Mouse (Mus musculus) heart, embryonic 14.5 days (tissue): ENCODE data around the gene Bcr. TPM values are rescaled to one million over a fixed set of nuclear protein-coding genes. Genes with fewer than 3 reads are reported as not detected.

Experiments
- ATAC-seq: fragments of 200-750 bp; cut with Nextera tagmentation; 2 replicates; pipeline ENCODE4 v1.8.0; 2017; ENCODE audit warnings: low read depth, moderate TSS enrichment; ENCODE audit not compliant: insufficient number of reproducible peaks, insufficient read depth, low FRiP score
- H3K27ac ChIP-seq, 2 experiments: fragments of 200-500 bp in 1 of 2; fragments of 300-500 bp in 1 of 2; sonication (generic) in 1 of 2; replicated peaks in 1 of 2; 2 replicates each; pipeline ENCODE4 v1.5.1; 2012 to 2014; ENCODE audit warnings: low read depth in 2 of 2, low read length in 2 of 2, control low read depth in 1 of 2, mild to moderate bottlenecking in 1 of 2, mixed read lengths in 1 of 2; ENCODE audit not compliant: control insufficient read depth in 1 of 2, insufficient read depth in 1 of 2
- H3K27me3 ChIP-seq: fragments of 300-500 bp; sonication (generic); 2 replicates; pipeline ENCODE4 v1.6.1; 2014; ENCODE audit warnings: mild to moderate bottlenecking, low read length, control low read depth; ENCODE audit not compliant: control insufficient read depth, insufficient read depth
- H3K36me3 ChIP-seq: fragments of 300-500 bp; sonication (generic); 2 replicates; pipeline ENCODE4 v1.6.1; 2014; ENCODE audit warnings: mild to moderate bottlenecking, control low read depth, low read length, mixed read lengths; ENCODE audit not compliant: control insufficient read depth, insufficient read depth
- H3K4me1 ChIP-seq, 2 experiments: fragments of 200-500 bp in 1 of 2; fragments of 300-500 bp in 1 of 2; sonication (generic) in 1 of 2; 2 replicates each; pipeline ENCODE4 v1.6.1; 2012 to 2014; ENCODE audit warnings: low read length in 2 of 2, control low read depth in 1 of 2, mixed read lengths in 1 of 2; ENCODE audit not compliant: control insufficient read depth in 2 of 2, insufficient read depth in 2 of 2
- H3K4me2 ChIP-seq: fragments of 300-500 bp; sonication (generic); 2 replicates; pipeline ENCODE4 v1.6.1; 2014; ENCODE audit warnings: mild to moderate bottlenecking, low read length
- H3K4me3 ChIP-seq, 2 experiments: fragments of 200-500 bp in 1 of 2; fragments of 300-500 bp in 1 of 2; sonication (generic) in 1 of 2; 2 replicates each; pipeline ENCODE4 v1.5.1; 2012 to 2014; ENCODE audit warnings: low read length in 2 of 2, mild to moderate bottlenecking in 2 of 2, control low read depth in 1 of 2, low read depth in 1 of 2, moderate library complexity in 1 of 2; ENCODE audit not compliant: control insufficient read depth in 1 of 2, insufficient read depth in 1 of 2
- H3K9ac ChIP-seq: fragments of 300-500 bp; sonication (generic); 2 replicates; pipeline ENCODE4 v1.6.1; 2014; ENCODE audit warnings: mild to moderate bottlenecking, low read length
- H3K9me3 ChIP-seq: fragments of 300-500 bp; sonication (generic); 2 replicates; pipeline ENCODE4 v1.6.1; 2016; ENCODE audit warnings: low read length, control low read depth; ENCODE audit not compliant: control insufficient read depth
- WGBS: fragments of 180-500 bp; shearing (Covaris S2); extraction: QIAGEN DNeasy Blood & Tissue Kit; methylation state at CpG from one replicate; pipeline ENCODE4 v1.1.7; 2014; 5-methylcytosine and 5-hydroxymethylcytosine counted together
- polyA plus RNA-seq: library from polyadenylated mRNA; unstranded; fragments of >200 nt; fragmentation: Nextera tagmentation; extraction: Ambion mirVana; gene quantifications from 2 replicates; pipeline ENCODE4 v1.2.1, GENCODE M21; 2014

The Bcr gene
- polyA plus RNA-seq, 1 experiment from 2014 or later, result 14.5 TPM

- 74% methylated on average over 3 of the region's 3 CpGs for WGBS
- no peak for ATAC-seq
- Histone ChIP-seq H3K36me3 (peaks cover 23% of the 10 kb centered on the region), H3K4me3 (no peak overlapping the region), H3K27ac (no peak overlapping the region), H3K4me1 (peaks cover 5 to 16% of the 10 kb centered on the region in 2 experiments; a peak in 3 of 4 replicates), H3K9me3 (no peaks in the 10 kb centered on the region), H3K27me3 (no peaks in the 10 kb centered on the region), H3K4me2 (no peak overlapping the region), H3K9ac (no peak overlapping the region)
These were observed 167.0 kb downstream of the Bcr start for GRCm38 (mm10) chr10:75227381-75227780.

- Histone ChIP-seq H3K9ac (no peak overlapping the region), H3K4me1 (no peaks in the 10 kb centered on the region), H3K4me2 (no peak overlapping the region), H3K36me3 (peaks cover 36% of the 10 kb centered on the region), H3K27me3 (no peaks in the 10 kb centered on the region), H3K9me3 (no peaks in the 10 kb centered on the region), H3K27ac (no peak overlapping the region), H3K4me3 (no peak overlapping the region)
- 76% methylated on average over 4 of the region's 4 CpGs for WGBS
- no peak for ATAC-seq
These were observed 170.2 kb downstream of the Bcr start for GRCm38 (mm10) chr10:75230572-75230971.

GRCm38 (mm10) chr10:75231876-75232275 is 171.5 kb downstream of the Bcr start:
- Histone ChIP-seq H3K27me3 (no peaks in the 10 kb centered on the region), H3K4me3 (no peak overlapping the region), H3K27ac (no peak overlapping the region), H3K4me2 (no peak overlapping the region), H3K36me3 (peaks cover 42% of the 10 kb centered on the region), H3K9me3 (no peaks in the 10 kb centered on the region), H3K9ac (no peak overlapping the region), H3K4me1 (no peaks in the 10 kb centered on the region)
- no peak for ATAC-seq
- WGBS, result 91% methylated on average over 1 of the region's 1 CpGs

GRCm38 (mm10) chr10:75232612-75233155 is 172.3 kb downstream of the Bcr start:
- H3K27ac ChIP-seq, result no peak overlapping the region
- no peaks in the 10 kb centered on the region for H3K27me3 ChIP-seq
- H3K36me3 ChIP-seq, result peaks cover 42% of the 10 kb centered on the region
- no peaks in the 10 kb centered on the region for H3K4me1 ChIP-seq
- 94% methylated on average over 4 of the region's 4 CpGs for WGBS
- H3K4me3 ChIP-seq, result no peak overlapping the region
- ATAC-seq, result no peak
- H3K9me3 ChIP-seq, result no peaks in the 10 kb centered on the region
- no peak overlapping the region for H3K9ac ChIP-seq
- no peak overlapping the region for H3K4me2 ChIP-seq

GRCm38 (mm10) chr10:75233489-75233888 is 173.1 kb downstream of the Bcr start:
- ATAC-seq, result no peak
- Histone ChIP-seq H3K27me3 (no peaks in the 10 kb centered on the region), H3K36me3 (peaks cover 46% of the 10 kb centered on the region), H3K27ac (no peak overlapping the region), H3K4me2 (no peak overlapping the region), H3K9ac (no peak overlapping the region), H3K9me3 (no peaks in the 10 kb centered on the region), H3K4me1 (no peaks in the 10 kb centered on the region), H3K4me3 (no peak overlapping the region)
- 83% methylated on average over 2 of the region's 2 CpGs for WGBS

Other genes starting within 250 kb of the Bcr start
- gene Gnaz, start 93.4 kb upstream of the Bcr start, polyA plus RNA-seq, result 0.67 and 0.76 TPM in 2 replicates
- gene Rsph14, start 28.0 kb upstream of the Bcr start, polyA plus RNA-seq, result not detected in 2 replicates
- gene Rab36, start 23.5 kb upstream of the Bcr start, polyA plus RNA-seq, result 2.0 and 4.5 TPM in 2 replicates
- 16.1 and 16.7 TPM in 2 replicates for gene Specc1l, start 151.5 kb downstream of the Bcr start, polyA plus RNA-seq